Mouse (Mus musculus) adrenal gland, postnatal 4 days (tissue): ENCODE data around the gene Llgl2. TPM values are rescaled to one million over a fixed set of nuclear protein-coding genes. Genes with fewer than 3 reads are reported as not detected.

Experiments
- DNase-seq, 2 experiments: peaks; one replicate each; pipeline ENCODE4 v3.0.0; 2021 to 2022; ENCODE audit warnings: low spot score in 2 of 2, mixed read lengths in 2 of 2
- long read RNA-seq, 2 experiments: library from polyadenylated mRNA; stranded (forward); transcript quantifications; one replicate each; pipeline ENCODE4 v2.0.0; 2021
- total RNA-seq, 2 experiments: library from RNA; stranded (reverse); gene quantifications; 2 replicates each; pipeline ENCODE4 v1.2.3; 2021

Gene Llgl2
- total RNA-seq: 10 to 100 TPM; 15.8 to 25.6 TPM
- long read RNA-seq, experiment 1, transcript Llgl2-201 (26 exons, 3,551 nt): major isoform, 5 of 12 reads
- long read RNA-seq, experiment 1, partial matches to known transcripts: 1 of 12 reads
- long read RNA-seq, experiment 1, other reads (novel, unspliced or antisense): 6 of 12 reads
- long read RNA-seq, experiment 2, partial matches to known transcripts: 14 of 29 reads
- long read RNA-seq, experiment 2, other reads (novel, unspliced or antisense): 11 of 29 reads

GRCm38 (mm10) chr11:115823774-115824740 is at the start of gene Llgl2:
Gene Llgl2, plus strand, starts transcription at chr11:115824049.
- peak; percentile 67 to 74 for DNase-seq

GRCm38 (mm10) chr11:115774653-115775052 is 49.2 kb upstream of the Llgl2 start:
- no peak for DNase-seq

GRCm38 (mm10) chr11:115775821-115776665 is 47.8 kb upstream of the Llgl2 start:
- DNase-seq: peak in 1 of 2 experiments; percentile 46

- no peak for DNase-seq
Observed at GRCm38 (mm10) chr11:115776954-115777353, 46.9 kb upstream of the Llgl2 start.

- DNase-seq: no peak
Observed at GRCm38 (mm10) chr11:115777487-115778335, 46.1 kb upstream of the Llgl2 start.

- DNase-seq: peak; percentile 42 to 70
Observed at GRCm38 (mm10) chr11:115779038-115779571, 44.7 kb upstream of the Llgl2 start.

- DNase-seq: no peak
Observed at GRCm38 (mm10) chr11:115780141-115781070, 43.4 kb upstream of the Llgl2 start.

- no peak for DNase-seq
Observed at GRCm38 (mm10) chr11:115786473-115786872, 37.4 kb upstream of the Llgl2 start.

GRCm38 (mm10) chr11:115789787-115790186 is 34.1 kb upstream of the Llgl2 start:
- no peak for DNase-seq

GRCm38 (mm10) chr11:115791919-115792318 is 31.9 kb upstream of the Llgl2 start:
- no peak for DNase-seq

GRCm38 (mm10) chr11:115792353-115792752 is 31.5 kb upstream of the Llgl2 start:
- no peak for DNase-seq

GRCm38 (mm10) chr11:115796898-115797297 is 27.0 kb upstream of the Llgl2 start:
- no peak for DNase-seq

- no peak for DNase-seq
Observed at GRCm38 (mm10) chr11:115797665-115798064, 26.2 kb upstream of the Llgl2 start.

GRCm38 (mm10) chr11:115800981-115801380 is 22.9 kb upstream of the Llgl2 start:
- DNase-seq: no peak

- DNase-seq: no peak
Observed at GRCm38 (mm10) chr11:115803072-115803709, 20.7 kb upstream of the Llgl2 start.

GRCm38 (mm10) chr11:115805005-115805404 is 18.8 kb upstream of the Llgl2 start:
- no peak for DNase-seq

GRCm38 (mm10) chr11:115806154-115806553 is 17.7 kb upstream of the Llgl2 start:
- no peak for DNase-seq

GRCm38 (mm10) chr11:115807306-115807705 is 16.5 kb upstream of the Llgl2 start:
- no peak for DNase-seq
